Mouse (Mus musculus): ENCODE measurements around the gene Jakmip3.

GRCm38 (mm10) chr7:139003250-139003649 lies 62.7 kb downstream of the Jakmip3 start:
- TF ChIP-seq HCFC1 (IDR thresholded peaks at IDR 0.05; ENCODE audit: borderline replicate concordance, insufficient read depth, low read length) (no peak), ZNF384 (IDR thresholded peaks at IDR 0.05; ENCODE audit: low read depth, low read length) (no peak), MAFK (IDR thresholded peaks at IDR 0.05; ENCODE audit: insufficient read depth, low read depth, low read length) (no peak), ZC3H11A (IDR thresholded peaks at IDR 0.05; ENCODE audit: borderline replicate concordance, low read depth, low read length) (no peak)
